Mouse (Mus musculus) hindbrain, embryonic 12.5 days (tissue): ENCODE measurements at regions not wholly inside any gene's neighbourhood (a gene's known extent, or its start where the extent isn't known, plus 50 kb on each side); places are given as distances from the start of the nearest gene placed in this dataset.
"Not testable (repeated sequence)": the region's sequence is repeated elsewhere in the genome, so short reads cannot be mapped to it uniquely, and the experiment has no call there.

Experiments used
- ATAC-seq: fragments of 200-750 bp; cut with Nextera tagmentation; 2 replicates; pipeline ENCODE4 v1.8.0; 2017; ENCODE audit warnings: moderate TSS enrichment; ENCODE audit not compliant: low FRiP score
- H3K27ac ChIP-seq: fragments of 300-500 bp; sonication (generic); 2 replicates; pipeline ENCODE4 v1.5.1; 2016; ENCODE audit warnings: mild to moderate bottlenecking
- H3K27me3 ChIP-seq: fragments of 300-500 bp; sonication (generic); 2 replicates; pipeline ENCODE4 v1.6.1; 2016; ENCODE audit warnings: mild to moderate bottlenecking
- H3K36me3 ChIP-seq: fragments of 300-500 bp; sonication (generic); 2 replicates; pipeline ENCODE4 v1.6.1; 2016; ENCODE audit warnings: mild to moderate bottlenecking
- H3K4me1 ChIP-seq: fragments of 300-500 bp; sonication (generic); 2 replicates; pipeline ENCODE4 v1.6.1; 2016
- H3K4me2 ChIP-seq: fragments of 300-500 bp; sonication (generic); replicated peaks from 2 replicates; pipeline ENCODE4 v1.6.1; 2016; ENCODE audit warnings: mild to moderate bottlenecking
- H3K4me3 ChIP-seq: fragments of 300-500 bp; sonication (generic); 2 replicates; pipeline ENCODE4 v1.5.1; 2016; ENCODE audit warnings: mild to moderate bottlenecking
- H3K9ac ChIP-seq: fragments of 300-500 bp; sonication (generic); 2 replicates; pipeline ENCODE4 v1.6.1; 2016; ENCODE audit warnings: mild to moderate bottlenecking, moderate library complexity
- H3K9me3 ChIP-seq: fragments of 300-500 bp; sonication (generic); replicated peaks from 2 replicates; pipeline ENCODE4 v1.6.1; 2016; ENCODE audit warnings: mild to moderate bottlenecking
- WGBS: fragments of 180-500 bp; shearing (Covaris S2); methylation state at CpG from one replicate; pipeline ENCODE4 v1.1.7; 2016; 5-methylcytosine and 5-hydroxymethylcytosine counted together

DNA sequence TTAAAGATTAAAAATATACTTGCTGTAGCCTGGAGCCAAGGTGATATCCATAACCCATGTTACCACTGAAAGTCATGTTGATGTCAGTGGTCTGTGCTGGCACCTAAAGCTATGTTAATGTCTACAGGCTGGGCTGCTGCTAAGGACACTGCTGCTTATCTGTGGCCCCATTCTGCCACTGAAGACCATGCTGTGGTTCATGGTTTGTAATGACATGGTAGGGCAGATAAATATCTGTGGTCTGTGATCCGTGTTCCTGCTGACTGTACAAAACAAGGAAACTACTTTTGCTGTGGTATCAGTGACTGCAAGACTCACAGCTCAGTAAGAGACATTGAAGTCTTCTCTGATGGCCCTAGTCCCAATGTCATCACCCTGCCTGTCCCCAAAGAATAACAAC is 245.7 kb downstream of the Slco4c1 start:
- ATAC-seq, result no peak
- H3K27me3 ChIP-seq, result no peaks in the 10 kb centered on the region
- H3K9me3 ChIP-seq, result no peaks in the 10 kb centered on the region
- H3K9ac ChIP-seq, result no peak overlapping the region
- H3K4me3 ChIP-seq, result no peak overlapping the region
- no peaks in the 10 kb centered on the region for H3K36me3 ChIP-seq
- no peaks in the 10 kb centered on the region for H3K4me1 ChIP-seq
- no peak overlapping the region for H3K4me2 ChIP-seq
- 82% methylated on average over 1 of the region's 1 CpGs for WGBS
- H3K27ac ChIP-seq, result no peak overlapping the region

GRCm38 (mm10) chr1:96625326-96625725 is 246.6 kb downstream of the Slco4c1 start:
- ATAC-seq, H3K9me3 ChIP-seq, H3K27ac ChIP-seq, H3K9ac ChIP-seq, H3K4me1 ChIP-seq, H3K4me3 ChIP-seq, H3K36me3 ChIP-seq, H3K4me2 ChIP-seq, H3K27me3 ChIP-seq: not testable (repeated sequence)
- WGBS, result 89% methylated on average over 5 of the region's 5 CpGs

DNA sequence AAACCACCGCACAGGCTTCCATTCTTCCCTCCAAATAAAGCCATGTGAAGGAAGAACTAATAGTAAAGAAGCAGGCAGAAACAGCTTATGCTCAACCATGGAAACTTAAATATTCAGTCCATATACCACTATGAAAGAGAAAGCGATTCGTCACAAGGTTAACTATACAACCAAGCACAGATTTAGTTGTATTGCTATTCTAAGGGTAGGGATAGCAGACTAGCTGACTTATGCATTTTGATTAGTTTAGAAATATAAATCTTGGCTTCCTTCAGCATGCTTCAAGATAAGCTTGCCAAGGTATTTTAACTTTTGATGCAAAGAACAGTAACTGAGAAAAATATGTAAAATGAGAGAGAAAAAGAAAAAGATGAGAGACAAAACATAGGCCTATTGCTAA is 275.8 kb downstream of the Slco4c1 start:
- no peak overlapping the region for H3K9ac ChIP-seq
- H3K27me3 ChIP-seq, result no peaks in the 10 kb centered on the region
- no peaks in the 10 kb centered on the region for H3K9me3 ChIP-seq
- H3K36me3 ChIP-seq, result no peaks in the 10 kb centered on the region
- no peak for ATAC-seq
- 90% methylated on average over 3 of the region's 3 CpGs for WGBS
- H3K4me1 ChIP-seq, result no peaks in the 10 kb centered on the region
- no peak overlapping the region for H3K4me3 ChIP-seq
- H3K4me2 ChIP-seq, result no peak overlapping the region
- no peak overlapping the region for H3K27ac ChIP-seq

GRCm38 (mm10) chr1:96569281-96569680 is 302.7 kb downstream of the Slco4c1 start:
- H3K27ac ChIP-seq, result no peak overlapping the region
- no peaks in the 10 kb centered on the region for H3K36me3 ChIP-seq
- H3K27me3 ChIP-seq, result no peaks in the 10 kb centered on the region
- no peaks in the 10 kb centered on the region for H3K9me3 ChIP-seq
- H3K9ac ChIP-seq, result no peak overlapping the region
- no peak overlapping the region for H3K4me3 ChIP-seq
- H3K4me1 ChIP-seq, result no peaks in the 10 kb centered on the region
- no peak overlapping the region for H3K4me2 ChIP-seq
- ATAC-seq, result no peak

DNA sequence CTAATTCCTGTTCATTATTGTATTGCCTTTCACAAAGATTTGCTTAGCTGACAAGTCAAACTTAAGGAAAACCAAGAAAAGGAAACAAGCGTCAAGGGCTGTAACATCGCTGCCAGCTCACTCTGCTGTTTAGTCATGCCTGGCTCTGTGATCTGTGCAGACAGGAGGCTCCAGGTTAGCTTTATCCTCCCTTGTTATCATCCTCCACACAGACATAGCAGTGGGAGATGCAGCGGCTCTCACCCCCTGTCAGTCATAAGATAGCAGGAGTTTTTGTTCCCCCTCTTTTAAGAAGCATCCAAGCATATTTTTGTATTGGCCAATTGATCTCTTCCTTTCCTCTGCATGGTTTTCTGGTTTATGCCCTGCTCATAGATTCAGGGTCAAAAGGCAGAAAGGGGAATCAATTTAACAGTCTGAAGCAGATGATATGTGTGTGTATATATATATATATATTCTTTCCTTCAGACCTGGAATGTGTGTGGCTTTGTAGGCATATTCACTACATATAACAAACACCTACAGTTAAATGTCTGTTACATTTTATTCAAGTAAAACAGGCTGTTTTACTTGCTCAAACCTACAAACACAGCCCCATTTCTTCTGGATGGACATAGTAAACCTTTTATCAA is 308.6 kb downstream of the Slco4c1 start:
- no peaks in the 10 kb centered on the region for H3K4me1 ChIP-seq
- H3K9me3 ChIP-seq, result no peaks in the 10 kb centered on the region
- H3K27ac ChIP-seq, result no peak overlapping the region
- ATAC-seq, result no peak; the same call in 1 of the 2 replicates
- no peak overlapping the region for H3K4me2 ChIP-seq
- no peak overlapping the region for H3K4me3 ChIP-seq
- H3K36me3 ChIP-seq, result no peaks in the 10 kb centered on the region
- H3K9ac ChIP-seq, result no peak overlapping the region
- WGBS, result 71% methylated on average over 3 of the region's 3 CpGs
- H3K27me3 ChIP-seq, result no peaks in the 10 kb centered on the region

DNA sequence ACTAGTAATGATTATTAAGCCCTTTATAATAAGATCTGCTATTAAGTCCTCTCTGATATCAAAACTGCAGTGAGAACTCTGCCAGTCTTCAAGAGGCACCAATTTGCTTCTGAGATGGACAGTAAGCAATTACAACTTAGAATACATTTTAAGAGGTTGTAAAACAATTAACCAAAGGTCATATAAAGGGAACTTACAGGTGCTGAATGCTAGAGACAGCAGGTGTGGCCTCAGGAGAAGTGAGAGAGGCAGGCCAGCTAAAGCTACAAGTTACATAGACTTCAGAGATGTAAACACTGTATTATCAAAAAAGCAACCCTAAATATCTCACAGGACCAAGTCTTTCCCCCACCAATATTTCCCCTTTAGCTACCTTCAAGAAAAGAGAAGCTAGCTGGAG is 315.7 kb downstream of the Slco4c1 start:
- no peak for ATAC-seq
- no peak overlapping the region for H3K27ac ChIP-seq

DNA sequence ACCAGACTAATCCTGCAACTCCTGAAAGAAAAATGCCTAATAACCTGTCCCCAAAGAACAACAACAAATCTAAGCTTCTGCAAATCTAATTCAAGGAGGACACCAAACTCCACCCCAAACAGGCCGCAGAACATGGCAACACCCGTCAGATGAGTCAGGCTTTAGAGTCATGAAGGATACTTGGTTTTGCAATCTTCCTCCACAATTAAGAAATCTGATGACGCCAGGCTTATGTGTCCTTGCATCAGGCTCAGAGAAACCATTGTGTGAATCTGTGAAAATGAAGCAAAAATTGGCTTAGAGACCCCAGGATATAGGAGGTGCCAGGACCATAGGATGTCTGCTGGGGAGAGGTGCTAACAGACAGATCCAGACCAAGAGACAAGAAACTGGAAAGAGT is 352.6 kb downstream of the Slco4c1 start:
- H3K36me3 ChIP-seq, result no peaks in the 10 kb centered on the region
- no peak overlapping the region for H3K9ac ChIP-seq
- no peaks in the 10 kb centered on the region for H3K4me1 ChIP-seq
- no peaks in the 10 kb centered on the region for H3K9me3 ChIP-seq
- no peak overlapping the region for H3K4me3 ChIP-seq
- no peak overlapping the region for H3K4me2 ChIP-seq
- 93% methylated on average over 3 of the region's 3 CpGs for WGBS
- H3K27me3 ChIP-seq, result no peaks in the 10 kb centered on the region
- H3K27ac ChIP-seq, result no peak overlapping the region
- no peak for ATAC-seq

More for the DNA sequence above, 315.7 kb downstream of the Slco4c1 start:
- H3K9ac ChIP-seq, result no peak overlapping the region
- no peaks in the 10 kb centered on the region for H3K27me3 ChIP-seq
- no peak overlapping the region for H3K4me3 ChIP-seq
- no peaks in the 10 kb centered on the region for H3K4me1 ChIP-seq
- no peaks in the 10 kb centered on the region for H3K36me3 ChIP-seq
- H3K4me2 ChIP-seq, result no peak overlapping the region
- H3K9me3 ChIP-seq, result no peaks in the 10 kb centered on the region

GRCm38 (mm10) chr1:96501007-96501406 is 371.0 kb downstream of the Slco4c1 start:
- Histone ChIP-seq H3K27ac (no peak overlapping the region), H3K4me2 (no peak overlapping the region), H3K9me3 (no peaks in the 10 kb centered on the region), H3K4me1 (no peaks in the 10 kb centered on the region), H3K4me3 (no peak overlapping the region), H3K9ac (no peak overlapping the region), H3K27me3 (no peaks in the 10 kb centered on the region), H3K36me3 (no peaks in the 10 kb centered on the region)
- ATAC-seq, result no peak

DNA sequence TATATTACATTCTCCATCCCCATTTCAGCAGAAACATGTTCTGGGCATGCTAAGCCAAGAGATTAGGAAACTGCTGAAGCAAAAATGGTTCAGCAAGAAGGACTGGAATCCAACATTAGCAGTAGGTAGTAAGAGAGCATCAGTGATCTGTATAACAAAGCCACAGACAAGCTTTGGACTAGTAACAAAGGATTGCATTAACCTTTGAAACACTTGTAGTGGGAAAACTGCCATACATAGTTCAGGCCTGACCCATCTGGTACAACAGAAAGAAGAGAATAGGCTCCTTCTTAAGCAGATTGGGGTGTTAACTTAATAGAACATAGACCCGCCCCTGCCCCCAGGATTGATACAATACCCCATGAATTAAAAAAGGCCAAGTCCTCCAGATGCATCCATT is 389.2 kb downstream of the Slco4c1 start:
- H3K27ac ChIP-seq, result no peak overlapping the region
- no peak overlapping the region for H3K4me2 ChIP-seq
- ATAC-seq, result no peak
- H3K27me3 ChIP-seq, result no peaks in the 10 kb centered on the region
- no peaks in the 10 kb centered on the region for H3K9me3 ChIP-seq
- no peak overlapping the region for H3K4me3 ChIP-seq
- WGBS, result 64% methylated on average over 1 of the region's 1 CpGs
- H3K4me1 ChIP-seq, result no peaks in the 10 kb centered on the region
- no peak overlapping the region for H3K9ac ChIP-seq
- H3K36me3 ChIP-seq, result no peaks in the 10 kb centered on the region

GRCm38 (mm10) chr1:96450852-96451251 is 421.1 kb downstream of the Slco4c1 start:
- ATAC-seq, result no peak
- no peaks in the 10 kb centered on the region for H3K36me3 ChIP-seq
- no peaks in the 10 kb centered on the region for H3K9me3 ChIP-seq
- H3K27me3 ChIP-seq, result no peaks in the 10 kb centered on the region
- H3K9ac ChIP-seq, result no peak overlapping the region
- no peak overlapping the region for H3K4me3 ChIP-seq
- WGBS, result 56% methylated on average over 1 of the region's 1 CpGs
- no peak overlapping the region for H3K4me2 ChIP-seq
- no peak overlapping the region for H3K27ac ChIP-seq
- H3K4me1 ChIP-seq, result no peaks in the 10 kb centered on the region

DNA sequence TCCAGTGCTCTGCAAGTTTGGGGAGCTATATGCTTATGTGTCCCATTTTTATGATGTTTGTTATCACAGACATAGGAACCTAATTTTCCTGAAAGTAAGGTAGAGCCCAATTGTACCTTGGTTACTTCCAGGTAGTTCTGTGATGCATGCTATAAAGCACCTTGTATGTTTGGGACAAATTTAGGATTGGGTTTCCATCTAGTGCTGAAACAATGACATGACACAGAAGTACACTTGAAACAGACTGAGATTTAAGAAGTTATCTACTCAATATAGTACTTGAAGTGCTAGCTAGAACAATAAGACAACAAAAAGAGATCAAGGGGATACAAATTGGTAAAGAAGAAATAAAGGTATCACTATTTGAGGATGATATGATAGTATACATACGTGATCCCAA is 426.8 kb downstream of the Slco4c1 start:
- Histone ChIP-seq H3K9ac (no peak overlapping the region), H3K9me3 (no peaks in the 10 kb centered on the region), H3K4me3 (no peak overlapping the region), H3K27me3 (no peaks in the 10 kb centered on the region), H3K4me2 (no peak overlapping the region), H3K4me1 (no peaks in the 10 kb centered on the region), H3K27ac (no peak overlapping the region), H3K36me3 (no peaks in the 10 kb centered on the region)
- WGBS, result 97% methylated on average over 1 of the region's 1 CpGs
- no peak for ATAC-seq

DNA sequence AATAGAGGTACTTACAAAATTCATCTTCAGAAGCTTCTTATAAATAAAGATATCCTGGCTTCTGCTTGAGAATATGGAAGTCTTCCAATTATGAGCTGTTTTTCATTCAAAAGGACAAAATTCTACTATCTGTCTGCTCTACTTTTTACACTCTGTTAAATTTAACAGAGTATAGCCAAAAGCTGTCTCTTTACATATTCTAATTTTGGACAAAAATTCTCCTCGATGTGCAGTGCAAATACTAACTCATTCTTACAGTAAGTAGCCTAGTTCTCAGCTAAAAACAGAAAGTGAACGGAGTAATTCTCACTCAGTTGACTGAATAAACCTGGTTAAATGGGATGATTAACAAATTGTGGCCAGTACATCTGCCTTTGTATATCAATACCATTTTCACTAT is 438.9 kb downstream of the Slco4c1 start:
- Histone ChIP-seq H3K4me2 (no peak overlapping the region), H3K9ac (no peak overlapping the region), H3K4me3 (no peak overlapping the region), H3K4me1 (no peaks in the 10 kb centered on the region), H3K27ac (no peak overlapping the region), H3K9me3 (no peaks in the 10 kb centered on the region), H3K36me3 (no peaks in the 10 kb centered on the region), H3K27me3 (no peaks in the 10 kb centered on the region)
- ATAC-seq, result no peak
- 83% methylated on average over 2 of the region's 2 CpGs for WGBS

- Histone ChIP-seq H3K4me1 (no peaks in the 10 kb centered on the region), H3K27ac (no peak overlapping the region), H3K4me3 (no peak overlapping the region), H3K27me3 (no peaks in the 10 kb centered on the region), H3K36me3 (no peaks in the 10 kb centered on the region), H3K9ac (no peak overlapping the region), H3K4me2 (no peak overlapping the region), H3K9me3 (no peaks in the 10 kb centered on the region)
- no peak for ATAC-seq
Measured at GRCm38 (mm10) chr1:96423481-96423880, 448.5 kb downstream of the Slco4c1 start.
